Mouse (Mus musculus): ENCODE data around the gene Gng2. TPM values are rescaled to one million over a fixed set of nuclear protein-coding genes. Genes with fewer than 3 reads are reported as not detected.
A peak's percentile ranks its signal among the peaks of the same experiment; 100 is the strongest.

Gng2 gene
- polyA plus RNA-seq, 1 experiment from 2014 or later = 201 TPM

GRCm38 (mm10) chr14:19959860-19960259 lies 17.6 kb downstream of the Gng2 start:
- H3K9ac ChIP-seq (ENCODE audit: low read depth, low read length) = no peak overlapping the region
- H3K4me2 ChIP-seq (replicated peaks; ENCODE audit: low read depth, low read length) = no peak overlapping the region
- DNase-seq (ENCODE audit: low spot score) (no peak), ATAC-seq (ENCODE audit: low FRiP score) (no peak)
- no peaks in the 10 kb centered on the region for H3K9me3 ChIP-seq (ENCODE audit: control insufficient read depth, low read length)
- 90% methylated on average over 9 of the region's 9 CpGs for WGBS
- no peak overlapping the region for H3K4me3 ChIP-seq (ENCODE audit: low read depth, low read length)
- H3K36me3 ChIP-seq (ENCODE audit: control insufficient read depth, insufficient read depth, low read length) = no peaks in the 10 kb centered on the region
- no peaks in the 10 kb centered on the region for H3K27me3 ChIP-seq (ENCODE audit: control insufficient read depth, insufficient read depth, low read length)
- no peak overlapping the region for H3K27ac ChIP-seq (ENCODE audit: low read depth, low read length)
- H3K4me1 ChIP-seq (replicated peaks; ENCODE audit: control insufficient read depth, insufficient read depth, low read length) = no peaks in the 10 kb centered on the region

DNA sequence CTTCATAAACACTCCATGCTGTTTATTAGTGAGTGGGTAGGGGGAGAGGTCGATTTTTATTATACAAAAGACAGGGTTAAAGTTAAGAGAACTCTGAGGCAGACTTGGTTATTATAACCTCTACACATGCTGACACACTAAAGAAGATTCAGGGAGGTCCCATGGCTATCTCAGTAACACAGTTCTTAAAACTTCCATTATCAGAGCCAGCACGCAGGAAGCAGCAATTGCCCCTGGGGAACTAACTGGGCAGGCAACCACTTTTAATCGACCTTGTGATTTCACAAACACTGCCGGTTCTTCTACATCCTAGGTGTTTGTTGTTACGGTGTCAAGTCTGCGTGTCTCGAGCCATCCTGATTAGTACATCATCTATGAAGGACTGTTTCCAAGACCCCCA lies 22.4 kb downstream of the Gng2 start:
- DNase-seq (ENCODE audit: low spot score) (no peak), ATAC-seq (ENCODE audit: low FRiP score) (no peak)
- Histone ChIP-seq H3K4me2 (replicated peaks; ENCODE audit: low read depth, low read length) (no peak overlapping the region), H3K9ac (ENCODE audit: low read depth, low read length) (no peak overlapping the region), H3K4me3 (ENCODE audit: low read depth, low read length) (no peak overlapping the region), H3K27ac (ENCODE audit: low read depth, low read length) (no peak overlapping the region), H3K27me3 (ENCODE audit: control insufficient read depth, insufficient read depth, low read length) (no peaks in the 10 kb centered on the region), H3K9me3 (ENCODE audit: control insufficient read depth, low read length) (no peaks in the 10 kb centered on the region), H3K36me3 (ENCODE audit: control insufficient read depth, insufficient read depth, low read length) (no peaks in the 10 kb centered on the region), H3K4me1 (replicated peaks; ENCODE audit: control insufficient read depth, insufficient read depth, low read length) (no peaks in the 10 kb centered on the region)
- 93% methylated on average over 7 of the region's 7 CpGs for WGBS

DNA sequence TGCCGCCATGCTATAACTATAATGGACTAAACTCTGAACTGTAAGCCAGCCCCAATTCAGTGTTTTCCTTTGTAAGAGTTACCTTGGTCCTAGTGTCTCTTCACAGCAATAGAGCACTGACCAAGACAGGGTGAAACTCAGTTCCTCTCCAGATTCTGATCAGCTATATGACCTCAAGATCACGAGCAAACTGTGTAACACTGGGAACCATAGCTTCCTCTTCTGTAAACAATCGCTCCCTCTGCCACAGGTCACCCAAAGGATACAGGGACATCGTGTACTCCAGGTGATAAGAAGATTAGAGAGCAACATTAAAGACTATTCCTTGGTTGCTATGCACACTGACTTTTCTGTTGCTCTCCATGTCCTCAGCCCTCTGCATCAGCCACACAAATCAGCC lies 26.6 kb downstream of the Gng2 start:
- ATAC-seq (ENCODE audit: low FRiP score) = no peak
- Histone ChIP-seq H3K9me3 (ENCODE audit: control insufficient read depth, low read length) (no peaks in the 10 kb centered on the region), H3K36me3 (ENCODE audit: control insufficient read depth, insufficient read depth, low read length) (no peaks in the 10 kb centered on the region), H3K4me1 (replicated peaks; ENCODE audit: control insufficient read depth, insufficient read depth, low read length) (no peaks in the 10 kb centered on the region), H3K4me2 (replicated peaks; ENCODE audit: low read depth, low read length) (no peak overlapping the region), H3K27ac (ENCODE audit: low read depth, low read length) (no peak overlapping the region), H3K4me3 (ENCODE audit: low read depth, low read length) (no peak overlapping the region), H3K9ac (ENCODE audit: low read depth, low read length) (no peak overlapping the region), H3K27me3 (ENCODE audit: control insufficient read depth, insufficient read depth, low read length) (no peaks in the 10 kb centered on the region)
- no peak for DNase-seq (ENCODE audit: low spot score)
- WGBS = 89% methylated on average over 4 of the region's 4 CpGs

DNA sequence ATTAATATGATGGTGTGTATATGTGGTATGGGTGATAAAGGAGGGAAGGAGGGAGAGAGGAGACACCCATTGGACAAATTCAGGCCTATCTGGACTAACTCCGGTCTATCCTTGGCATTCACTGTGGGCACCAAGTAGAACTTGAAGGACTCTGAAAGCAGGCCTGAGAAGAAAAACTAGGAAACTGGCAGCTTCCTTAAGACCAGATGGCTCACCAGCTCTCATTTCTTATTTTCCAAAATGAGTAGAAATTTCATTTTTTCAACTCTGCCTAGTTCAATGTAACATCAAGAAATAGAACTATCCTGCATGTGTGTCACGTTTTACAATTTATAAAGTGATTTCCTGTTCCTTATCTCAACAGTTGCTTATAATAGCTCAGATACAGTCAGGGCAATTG lies 28.0 kb downstream of the Gng2 start:
- Histone ChIP-seq H3K4me3 (ENCODE audit: low read depth, low read length) (no peak overlapping the region), H3K9me3 (ENCODE audit: control insufficient read depth, low read length) (no peaks in the 10 kb centered on the region), H3K27ac (ENCODE audit: low read depth, low read length) (no peak overlapping the region), H3K4me2 (replicated peaks; ENCODE audit: low read depth, low read length) (no peak overlapping the region), H3K9ac (ENCODE audit: low read depth, low read length) (no peak overlapping the region), H3K27me3 (ENCODE audit: control insufficient read depth, insufficient read depth, low read length) (no peaks in the 10 kb centered on the region), H3K36me3 (ENCODE audit: control insufficient read depth, insufficient read depth, low read length) (no peaks in the 10 kb centered on the region), H3K4me1 (replicated peaks; ENCODE audit: control insufficient read depth, insufficient read depth, low read length) (no peaks in the 10 kb centered on the region)
- no peak for ATAC-seq (ENCODE audit: low FRiP score)
- 96% methylated on average over 2 of the region's 2 CpGs for WGBS
- no peak for DNase-seq (ENCODE audit: low spot score)

DNA sequence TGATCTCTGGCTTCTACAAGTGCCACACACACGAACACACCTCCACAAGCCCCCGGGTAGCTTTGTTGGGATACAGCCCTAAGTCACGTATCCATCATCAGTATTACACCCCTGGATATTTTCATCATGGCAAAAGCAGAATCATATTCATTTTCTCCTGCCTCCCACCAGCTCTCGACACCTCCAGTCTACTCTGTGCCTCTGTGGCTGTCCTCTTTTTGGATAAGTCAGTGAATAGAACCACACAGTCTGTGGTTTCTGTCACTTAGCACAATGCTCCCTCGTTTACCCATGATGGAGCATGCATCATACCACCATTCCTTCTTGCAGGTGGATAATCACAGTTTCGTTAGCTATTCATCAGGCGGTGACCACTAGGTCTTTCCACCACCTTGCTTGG lies 31.2 kb downstream of the Gng2 start:
- DNase-seq (ENCODE audit: low spot score) = no peak
- ATAC-seq (ENCODE audit: low FRiP score) = no peak
- no peak overlapping the region for H3K4me3 ChIP-seq (ENCODE audit: low read depth, low read length)
- H3K27ac ChIP-seq (ENCODE audit: low read depth, low read length) = no peak overlapping the region
- H3K9ac ChIP-seq (ENCODE audit: low read depth, low read length) = no peak overlapping the region
- H3K36me3 ChIP-seq (ENCODE audit: control insufficient read depth, insufficient read depth, low read length) = no peaks in the 10 kb centered on the region
- H3K4me2 ChIP-seq (replicated peaks; ENCODE audit: low read depth, low read length) = no peak overlapping the region
- no peaks in the 10 kb centered on the region for H3K27me3 ChIP-seq (ENCODE audit: control insufficient read depth, insufficient read depth, low read length)
- 91% methylated on average over 7 of the region's 7 CpGs for WGBS
- 0 out of 2 replicates have a peak, but pooled peaks cover 3% of the 10 kb centered on the region for H3K4me1 ChIP-seq (replicated peaks; ENCODE audit: control insufficient read depth, insufficient read depth, low read length)
- no peaks in the 10 kb centered on the region for H3K9me3 ChIP-seq (ENCODE audit: control insufficient read depth, low read length)

DNA sequence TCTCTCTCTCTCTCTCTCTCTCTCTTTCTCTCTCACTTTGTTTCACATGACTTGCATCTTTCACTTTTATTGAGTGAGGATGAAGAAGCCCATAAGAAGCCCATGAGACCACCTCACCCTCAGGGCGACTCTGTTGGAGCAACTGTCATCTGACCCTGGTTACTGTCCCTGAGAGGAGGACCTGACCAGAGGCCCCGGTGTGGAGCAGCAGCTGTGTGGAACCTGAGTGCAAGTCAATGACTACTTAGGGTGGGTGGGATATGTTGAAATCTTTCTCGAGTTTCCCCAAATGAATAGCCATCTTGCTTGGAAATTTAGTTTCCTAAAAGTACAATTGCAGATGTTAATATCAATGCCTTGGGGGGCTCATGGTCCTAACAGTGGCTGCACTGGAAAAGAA lies 34.7 kb downstream of the Gng2 start:
- H3K27ac ChIP-seq (ENCODE audit: low read depth, low read length) = no peak overlapping the region
- H3K4me1 ChIP-seq (replicated peaks; ENCODE audit: control insufficient read depth, insufficient read depth, low read length) = 0 out of 2 replicates have a peak, but pooled peaks cover 3% of the 10 kb centered on the region
- H3K9me3 ChIP-seq (ENCODE audit: control insufficient read depth, low read length) = no peaks in the 10 kb centered on the region
- 42% methylated on average over 3 of the region's 3 CpGs for WGBS
- ATAC-seq (ENCODE audit: low FRiP score) (no peak; the same call in 1 of the 2 replicates), DNase-seq (ENCODE audit: low spot score) (no peak)
- H3K36me3 ChIP-seq (ENCODE audit: control insufficient read depth, insufficient read depth, low read length) = no peaks in the 10 kb centered on the region
- H3K27me3 ChIP-seq (ENCODE audit: control insufficient read depth, insufficient read depth, low read length) = no peaks in the 10 kb centered on the region
- H3K4me2 ChIP-seq (replicated peaks; ENCODE audit: low read depth, low read length) = no peak overlapping the region
- H3K4me3 ChIP-seq (ENCODE audit: low read depth, low read length) = no peak overlapping the region
- H3K9ac ChIP-seq (ENCODE audit: low read depth, low read length) = no peak overlapping the region

DNA sequence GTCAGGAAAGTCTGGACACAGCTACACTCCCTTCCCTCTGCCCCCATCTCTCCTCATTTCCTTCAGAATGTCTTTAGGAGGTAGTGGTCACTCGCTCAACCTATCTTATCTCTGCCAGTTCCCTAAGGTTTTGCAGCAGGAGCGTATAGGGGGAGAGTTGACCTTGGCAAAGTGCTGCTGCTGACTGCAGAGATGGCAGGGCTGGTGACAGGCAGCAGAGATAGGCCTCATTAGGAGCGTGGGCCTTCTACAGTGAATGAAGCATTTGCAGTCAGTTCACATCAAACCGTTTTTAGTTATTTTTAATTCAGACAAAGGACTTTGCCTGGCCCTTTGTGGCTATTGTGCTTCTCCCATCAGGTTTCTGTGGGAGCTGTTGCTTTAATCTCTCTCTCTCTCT lies 35.1 kb downstream of the Gng2 start:
- no peaks in the 10 kb centered on the region for H3K36me3 ChIP-seq (ENCODE audit: control insufficient read depth, insufficient read depth, low read length)
- no peak overlapping the region for H3K4me2 ChIP-seq (replicated peaks; ENCODE audit: low read depth, low read length)
- H3K4me3 ChIP-seq (ENCODE audit: low read depth, low read length) = no peak overlapping the region
- no peak overlapping the region for H3K9ac ChIP-seq (ENCODE audit: low read depth, low read length)
- H3K4me1 ChIP-seq (replicated peaks; ENCODE audit: control insufficient read depth, insufficient read depth, low read length) = 0 out of 2 replicates have a peak, but pooled peaks cover 3% of the 10 kb centered on the region
- no peaks in the 10 kb centered on the region for H3K27me3 ChIP-seq (ENCODE audit: control insufficient read depth, insufficient read depth, low read length)
- no peaks in the 10 kb centered on the region for H3K9me3 ChIP-seq (ENCODE audit: control insufficient read depth, low read length)
- no peak for DNase-seq (ENCODE audit: low spot score)
- H3K27ac ChIP-seq (ENCODE audit: low read depth, low read length) = no peak overlapping the region
- ATAC-seq (ENCODE audit: low FRiP score) = peak; percentile 51; the same call in 1 of the 2 replicates
- WGBS = 55% methylated on average over 4 of the region's 4 CpGs

- Histone ChIP-seq H3K4me1 (replicated peaks; ENCODE audit: control insufficient read depth, insufficient read depth, low read length) (0 out of 2 replicates have a peak, but pooled peaks cover 3% of the 10 kb centered on the region), H3K4me2 (replicated peaks; ENCODE audit: low read depth, low read length) (no peak overlapping the region), H3K4me3 (ENCODE audit: low read depth, low read length) (no peak overlapping the region), H3K36me3 (ENCODE audit: control insufficient read depth, insufficient read depth, low read length) (no peaks in the 10 kb centered on the region), H3K27ac (ENCODE audit: low read depth, low read length) (no peak overlapping the region), H3K9ac (ENCODE audit: low read depth, low read length) (no peak overlapping the region), H3K9me3 (ENCODE audit: control insufficient read depth, low read length) (no peaks in the 10 kb centered on the region), H3K27me3 (ENCODE audit: control insufficient read depth, insufficient read depth, low read length) (no peaks in the 10 kb centered on the region)
- WGBS = 79% methylated on average over 1 of the region's 1 CpGs
- ATAC-seq (ENCODE audit: low FRiP score) (no peak), DNase-seq (ENCODE audit: low spot score) (no peak)
These were observed 37.4 kb downstream of the Gng2 start for GRCm38 (mm10) chr14:19940066-19940465.

- H3K4me1 ChIP-seq (replicated peaks; ENCODE audit: control insufficient read depth, insufficient read depth, low read length) = 0 out of 2 replicates have a peak, but pooled peaks cover 3% of the 10 kb centered on the region
- no peaks in the 10 kb centered on the region for H3K9me3 ChIP-seq (ENCODE audit: control insufficient read depth, low read length)
- no peak overlapping the region for H3K9ac ChIP-seq (ENCODE audit: low read depth, low read length)
- DNase-seq (ENCODE audit: low spot score) (no peak), ATAC-seq (ENCODE audit: low FRiP score) (no peak)
- WGBS = 95% methylated on average over 5 of the region's 5 CpGs
- no peaks in the 10 kb centered on the region for H3K36me3 ChIP-seq (ENCODE audit: control insufficient read depth, insufficient read depth, low read length)
- no peak overlapping the region for H3K4me3 ChIP-seq (ENCODE audit: low read depth, low read length)
- H3K27me3 ChIP-seq (ENCODE audit: control insufficient read depth, insufficient read depth, low read length) = no peaks in the 10 kb centered on the region
- no peak overlapping the region for H3K27ac ChIP-seq (ENCODE audit: low read depth, low read length)
- H3K4me2 ChIP-seq (replicated peaks; ENCODE audit: low read depth, low read length) = no peak overlapping the region
These were observed 38.9 kb downstream of the Gng2 start for GRCm38 (mm10) chr14:19938545-19938944.

Measured in hindbrain, embryonic 11.5 days (tissue).